Mouse (Mus musculus): ENCODE results near the gene Vangl1.

GRCm38 (mm10) chr3:102188972-102189371, 15.5 kb downstream of the Vangl1 start:
- TF ChIP-seq CTCF (IDR thresholded peaks at IDR 0.05; ENCODE audit: low read depth) (no peak), EP300 (IDR thresholded peaks at IDR 0.05; ENCODE audit: low read depth) (no peak)

All from liver, postnatal 0 days (tissue).